Mouse (Mus musculus) effector memory CD4-positive, alpha-beta T cell, adult 5 months (primary cell): Measurements from ENCODE around the gene Olfr1062. TPM values are rescaled to one million over a fixed set of nuclear protein-coding genes. Genes with fewer than 3 reads are reported as not detected.

Experiments used
- polyA plus RNA-seq: library from polyadenylated mRNA; unstranded; fragments of 100-300 nt; shearing (Covaris generic); gene quantifications from one replicate; pipeline ENCODE4 v1.2.1, GENCODE M21; 2017

Gene Olfr1062
- polyA plus RNA-seq, result not detected

DNA sequence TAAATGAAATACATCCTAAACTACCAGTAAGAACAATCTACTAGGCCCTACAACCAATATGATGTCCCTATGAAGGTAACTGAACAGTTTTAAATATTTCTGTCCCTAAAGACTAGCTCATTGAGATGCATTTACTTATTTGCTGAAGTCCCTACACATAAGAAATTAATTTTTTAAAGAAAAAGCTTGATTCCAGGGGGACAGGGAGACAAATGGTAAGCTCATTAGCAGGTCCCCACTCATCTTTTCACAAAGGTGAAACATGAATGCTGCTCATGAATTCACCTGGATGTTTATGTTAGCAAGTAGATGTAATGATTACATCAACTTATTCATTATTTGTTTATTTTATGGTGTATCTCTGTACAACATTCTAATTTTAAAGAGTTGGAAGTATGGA lies at the start of gene Olfr1062:
TSS of gene Olfr1062 (minus strand) at position 101 of the 400 bp plus-strand sequence.

DNA sequence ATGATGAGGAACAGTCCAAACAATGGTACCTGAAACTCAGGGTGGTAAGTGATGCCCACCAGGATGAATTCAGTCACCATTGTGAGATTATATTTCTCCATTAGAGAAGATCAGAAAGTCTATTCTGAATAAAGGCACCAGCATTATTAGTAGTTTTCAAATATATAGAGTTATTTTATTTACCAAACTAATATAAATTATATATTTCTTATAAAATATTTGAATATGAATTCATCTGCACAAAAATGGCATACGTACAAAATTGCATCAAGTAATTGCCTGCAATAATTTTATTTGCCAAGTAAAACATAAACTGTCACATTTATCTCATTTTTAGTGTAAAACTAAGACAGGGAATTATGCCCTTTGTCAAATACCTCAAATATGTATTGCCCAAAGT lies 29.6 kb upstream of the Olfr1062 start, which contains the start of gene Olfr1066:
TSS of gene Olfr1066 (minus strand) at position 101 of the 400 bp plus-strand sequence.

DNA sequence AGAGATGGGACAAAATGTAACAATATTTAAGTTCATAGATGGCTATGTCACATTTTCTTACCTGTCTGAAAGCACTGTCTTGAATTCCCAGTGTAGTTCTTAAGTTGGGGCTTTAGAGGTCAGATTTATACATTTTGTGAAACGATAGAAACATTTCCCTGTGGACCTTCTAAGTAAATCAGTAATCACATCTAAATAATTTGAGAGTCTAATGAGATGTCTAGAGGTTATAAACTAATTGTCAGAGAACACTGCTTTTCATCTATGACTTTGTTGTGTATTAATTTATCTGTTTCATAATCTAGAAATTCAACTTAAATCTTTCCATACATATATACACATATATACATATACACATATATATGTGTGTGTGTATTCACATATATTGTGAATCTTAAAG lies 23.9 kb upstream of the Olfr1062 start, which contains the start of gene Olfr1065:
TSS of gene Olfr1065 (minus strand) at position 101 of the 400 bp plus-strand sequence.

DNA sequence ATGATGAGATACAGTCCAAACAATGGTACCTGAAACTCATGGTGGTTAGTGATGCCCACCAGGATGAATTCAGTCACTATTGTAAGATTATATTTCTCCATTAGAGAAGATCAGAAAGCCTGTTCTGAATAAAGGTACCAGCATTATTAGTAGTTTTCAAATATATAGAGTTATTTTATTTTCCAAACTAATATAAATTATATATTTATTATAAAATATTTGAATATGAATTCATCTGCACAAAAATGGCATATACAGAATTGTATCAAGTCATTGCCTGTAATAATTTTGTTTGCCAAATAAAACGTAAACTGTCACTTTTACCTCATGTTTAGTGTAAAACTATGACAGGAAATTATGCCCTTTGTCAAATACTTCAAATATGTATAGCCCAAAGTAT lies 12.6 kb downstream of the Olfr1062 start, which contains the start of gene Olfr1061:
TSS of gene Olfr1061 (minus strand) at position 101 of the 400 bp plus-strand sequence.

DNA sequence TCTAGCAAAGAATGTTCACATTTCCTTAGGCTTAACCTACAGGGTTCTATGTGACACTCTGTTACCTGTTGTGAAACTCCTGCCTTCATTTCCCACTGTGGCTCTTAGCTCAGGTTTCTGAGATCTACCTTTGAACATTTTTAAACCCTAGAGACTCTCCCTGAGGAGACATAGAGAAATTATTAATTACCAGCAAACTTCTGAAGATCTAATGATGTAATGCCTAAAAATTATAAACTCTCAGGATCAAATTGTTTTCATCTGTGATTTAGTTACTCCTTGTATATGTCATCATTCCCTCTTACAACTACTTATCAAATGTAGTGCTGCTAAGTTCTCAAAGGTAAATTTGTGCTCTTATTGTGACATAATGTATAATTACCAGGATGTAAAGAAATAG lies 38.1 kb downstream of the Olfr1062 start, which contains the start of gene Olfr1058:
TSS of gene Olfr1058 (minus strand) at position 101 of the 400 bp plus-strand sequence.

DNA sequence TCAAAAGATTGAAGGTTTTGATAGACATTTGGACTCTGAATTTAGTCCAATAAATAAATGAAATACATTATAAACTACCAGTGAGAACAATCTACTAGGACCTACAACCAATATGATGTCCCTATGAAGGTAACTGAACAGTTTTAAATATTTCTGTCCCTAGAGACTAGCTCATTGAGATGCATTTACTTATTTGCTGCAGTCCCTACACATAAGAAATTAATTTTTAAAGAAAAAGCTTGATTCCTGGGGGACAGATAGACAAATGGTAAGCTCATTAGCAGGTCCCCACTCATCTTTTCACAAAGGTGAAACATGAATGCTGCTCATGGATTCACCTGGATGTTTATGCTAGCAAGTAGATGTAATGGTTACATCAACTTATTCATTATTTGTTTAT lies 48.3 kb downstream of the Olfr1062 start, which contains the start of gene Olfr1057:
TSS of gene Olfr1057 (minus strand) at position 101 of the 400 bp plus-strand sequence.

Other genes with a start within 250 kb of the Olfr1062 start
- gene Olfr1044, start 248.9 kb downstream of the Olfr1062 start, polyA plus RNA-seq, result not detected
- gene Olfr52, start 241.1 kb downstream of the Olfr1062 start, polyA plus RNA-seq, result not detected
- 0.12 TPM for gene Olfr1045, start 223.7 kb downstream of the Olfr1062 start, polyA plus RNA-seq
- gene Olfr1046, start 207.4 kb downstream of the Olfr1062 start, polyA plus RNA-seq, result not detected
- not detected for gene Olfr1047, start 195.3 kb downstream of the Olfr1062 start, polyA plus RNA-seq
- 0.20 TPM for gene Olfr1048, start 186.5 kb downstream of the Olfr1062 start, polyA plus RNA-seq
- gene Olfr1049, start 168.4 kb downstream of the Olfr1062 start, polyA plus RNA-seq, result not detected
- gene Olfr1051, start 147.7 kb downstream of the Olfr1062 start, polyA plus RNA-seq, result not detected
- gene Olfr1052, start 134.3 kb downstream of the Olfr1062 start, polyA plus RNA-seq, result not detected
- not detected for gene Olfr1053, start 111.5 kb downstream of the Olfr1062 start, polyA plus RNA-seq
- gene Olfr1054, start 91.3 kb downstream of the Olfr1062 start, polyA plus RNA-seq, result not detected
- gene Olfr1055, start 76.5 kb downstream of the Olfr1062 start, polyA plus RNA-seq, result not detected
- not detected for gene Olfr1056, start 64.3 kb downstream of the Olfr1062 start, polyA plus RNA-seq
- not detected for gene Olfr1057, start 48.4 kb downstream of the Olfr1062 start, polyA plus RNA-seq
- gene Olfr1058, start 38.2 kb downstream of the Olfr1062 start, polyA plus RNA-seq, result not detected
- gene Olfr1061, start 12.7 kb downstream of the Olfr1062 start, polyA plus RNA-seq, result not detected
- gene Olfr1065, start 23.8 kb upstream of the Olfr1062 start, polyA plus RNA-seq, result not detected
- gene Olfr1066, start 29.5 kb upstream of the Olfr1062 start, polyA plus RNA-seq, result not detected
- gene Olfr228, start 60.6 kb upstream of the Olfr1062 start, polyA plus RNA-seq, result not detected
- gene Olfr1076, start 81.7 kb upstream of the Olfr1062 start, polyA plus RNA-seq, result not detected
- gene Olfr1079, start 115.7 kb upstream of the Olfr1062 start, polyA plus RNA-seq, result not detected
- gene Olfr1080, start 131.5 kb upstream of the Olfr1062 start, polyA plus RNA-seq, result not detected
- not detected for gene Olfr1082, start 172.2 kb upstream of the Olfr1062 start, polyA plus RNA-seq
- gene Olfr1084, start 213.0 kb upstream of the Olfr1062 start, polyA plus RNA-seq, result not detected
- gene Olfr1085, start 235.3 kb upstream of the Olfr1062 start, polyA plus RNA-seq, result not detected